Mouse (Mus musculus) E14TG2a.4 (cell line): ENCODE results near the gene Alkbh2.

ENCODE experiments used
- H3K27me3 ChIP-seq: 2 replicates; pipeline ENCODE4 v1.6.1; 2014; ENCODE audit warnings: low read length, control low read depth; ENCODE audit not compliant: insufficient read depth
- H3K36me3 ChIP-seq: 2 replicates; pipeline ENCODE4 v1.6.1; 2014; ENCODE audit warnings: low read length, control low read depth; ENCODE audit not compliant: insufficient read depth
- H3K4me1 ChIP-seq: replicated peaks from 2 replicates; pipeline ENCODE4 v1.6.1; 2014; ENCODE audit warnings: low read depth, low read length, control low read depth
- H3K4me3 ChIP-seq: replicated peaks from 2 replicates; pipeline ENCODE4 v1.5.1; 2014; ENCODE audit warnings: mild to moderate bottlenecking, low read length
- H3K9me3 ChIP-seq: 2 replicates; pipeline ENCODE4 v1.6.1; 2014; ENCODE audit warnings: low read length, control low read depth
- CTCF ChIP-seq: conservative IDR thresholded peaks from 2 replicates; pipeline ENCODE4 v1.5.1; 2014; ENCODE audit warnings: low read length
- NANOG ChIP-seq: IDR thresholded peaks from 2 replicates; pipeline ENCODE4 v1.6.1; 2014; ENCODE audit warnings: borderline replicate concordance, low read length, mixed read lengths
- POU5F1 ChIP-seq: IDR thresholded peaks from 2 replicates; pipeline ENCODE4 v1.6.1; 2014; ENCODE audit warnings: low read length, borderline replicate concordance

The Alkbh2 gene

DNA sequence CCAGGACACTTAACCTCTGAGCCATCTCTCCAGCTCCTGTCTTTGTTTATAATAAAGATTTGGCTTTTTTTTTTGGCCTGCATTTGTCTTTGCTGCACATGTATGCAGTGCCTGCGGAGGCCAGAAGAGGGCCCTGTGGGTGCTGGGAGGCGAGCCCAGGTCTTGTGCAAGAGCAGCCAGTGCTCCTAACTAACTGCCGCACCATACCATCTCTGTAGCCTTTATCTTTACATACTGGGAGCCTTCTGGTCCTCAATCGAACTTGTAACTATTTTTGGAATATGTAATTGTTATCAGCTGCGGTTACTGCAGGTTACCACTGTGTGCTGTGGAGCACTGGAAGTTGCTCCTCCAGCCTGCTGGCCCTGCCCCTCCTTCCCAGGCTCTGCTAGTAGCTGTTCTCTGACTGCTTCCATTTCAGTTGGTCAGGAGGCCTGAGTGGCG is 6.1 kb upstream of the Alkbh2 start:
- H3K9me3 ChIP-seq: no peaks in the 10 kb centered on the region
- peaks cover 71% of the 10 kb centered on the region for H3K36me3 ChIP-seq
- TF ChIP-seq POU5F1: no peak
- TF ChIP-seq CTCF: peak; percentile 60
- no peak for TF ChIP-seq NANOG
- H3K4me1 ChIP-seq: peaks cover 85% of the 10 kb centered on the region
- H3K27me3 ChIP-seq: no peaks in the 10 kb centered on the region
- H3K4me3 ChIP-seq: no peak overlapping the region

DNA sequence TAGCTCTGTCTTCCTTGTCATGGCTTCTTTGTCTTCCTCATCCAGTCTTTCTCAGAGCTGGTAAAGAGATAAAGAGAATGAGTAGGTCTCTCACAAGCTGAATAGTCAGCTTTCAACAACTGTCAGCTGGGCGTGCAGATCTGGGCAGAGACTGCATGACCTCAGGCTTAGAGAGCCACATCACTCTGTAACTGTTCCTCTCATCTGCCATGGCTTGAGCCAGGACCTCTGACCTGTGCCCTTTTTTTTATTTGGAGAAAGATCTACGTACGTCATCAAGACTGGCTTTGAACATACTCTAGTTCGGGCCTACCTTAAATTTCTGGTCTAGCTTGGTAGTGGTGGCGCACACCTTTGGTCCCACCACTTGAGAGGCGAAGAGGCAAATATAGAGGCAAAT is 4.8 kb upstream of the Alkbh2 start:
- no peak for TF ChIP-seq POU5F1
- no peak for TF ChIP-seq CTCF
- TF ChIP-seq NANOG: no peak
- H3K4me1 ChIP-seq: peaks cover 84% of the 10 kb centered on the region

DNA sequence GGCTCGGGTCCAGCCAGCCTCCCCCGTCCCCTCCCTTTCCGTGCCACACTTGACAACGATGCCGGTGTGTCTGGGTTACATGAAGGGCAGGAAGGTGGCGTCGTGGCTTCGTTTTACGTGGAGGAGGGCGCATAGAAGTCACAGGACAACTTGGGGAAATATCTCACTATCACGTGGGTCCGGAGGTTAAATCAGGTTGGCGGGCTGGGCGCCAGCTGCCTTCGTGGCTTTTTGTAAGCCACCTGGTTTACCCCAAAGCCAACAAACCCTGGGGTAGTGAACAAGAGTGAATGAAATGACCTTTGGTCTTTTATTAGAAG is 3.5 kb upstream of the Alkbh2 start:
- H3K4me3 ChIP-seq: peak overlapping the region; percentile 100
- H3K9me3 ChIP-seq: no peaks in the 10 kb centered on the region
- peaks cover 46% of the 10 kb centered on the region for H3K36me3 ChIP-seq
- no peak for TF ChIP-seq CTCF
- TF ChIP-seq POU5F1: no peak
- TF ChIP-seq NANOG: no peak
- peaks cover 78% of the 10 kb centered on the region for H3K4me1 ChIP-seq
- H3K27me3 ChIP-seq: no peaks in the 10 kb centered on the region

More for the DNA sequence above, 4.8 kb upstream of the Alkbh2 start:
- Histone ChIP-seq H3K27me3 (no peaks in the 10 kb centered on the region), H3K36me3 (peaks cover 59% of the 10 kb centered on the region), H3K9me3 (no peaks in the 10 kb centered on the region), H3K4me3 (peak overlapping the region; percentile 100; the same call in 1 of the 2 replicates)

DNA sequence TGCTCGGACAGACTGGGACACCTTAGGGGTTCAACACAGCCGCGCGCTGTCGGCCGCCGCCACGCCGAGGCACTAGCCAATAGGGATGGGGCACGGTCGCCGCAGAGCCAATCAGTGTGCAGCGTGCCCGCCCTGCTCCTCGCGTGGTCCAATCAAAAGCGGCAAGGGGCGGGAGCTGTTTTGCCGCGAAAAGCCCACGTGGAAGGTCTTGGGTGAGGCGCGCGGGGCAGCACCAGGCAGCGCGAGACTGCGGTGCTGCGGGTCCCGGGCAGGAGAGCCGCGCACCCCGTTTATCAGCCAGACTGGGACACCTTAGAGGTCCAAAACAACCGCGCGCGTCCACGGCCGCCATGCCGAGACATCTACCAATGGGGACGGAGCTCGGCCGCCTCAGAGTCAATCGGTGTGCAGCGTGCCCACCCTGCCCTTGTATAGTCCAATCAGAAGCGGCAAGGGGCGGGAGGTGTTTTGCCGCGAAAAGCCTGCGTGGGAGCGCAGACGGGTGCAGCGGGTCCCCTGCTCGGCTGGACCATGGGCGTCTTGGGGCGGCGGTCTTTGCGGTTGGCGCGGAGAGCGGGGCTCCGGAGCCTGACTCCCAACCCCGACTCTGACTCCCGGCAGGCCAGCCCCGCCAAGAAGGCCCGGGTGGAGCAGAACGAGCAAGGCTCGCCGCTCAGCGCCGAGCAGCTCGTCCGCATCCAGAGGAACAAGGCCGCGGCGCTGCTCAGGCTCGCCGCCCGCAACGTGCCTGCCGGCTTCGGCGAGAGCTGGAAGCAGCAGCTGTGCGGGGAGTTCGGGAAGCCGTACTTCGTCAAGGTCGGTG is 2.9 kb upstream of the Alkbh2 start:
- peak overlapping the region; percentile 100 for H3K4me3 ChIP-seq
- TF ChIP-seq CTCF (no peak), NANOG (no peak), POU5F1 (no peak)
- peaks cover 78% of the 10 kb centered on the region for H3K4me1 ChIP-seq
- no peaks in the 10 kb centered on the region for H3K9me3 ChIP-seq
- no peaks in the 10 kb centered on the region for H3K27me3 ChIP-seq
- H3K36me3 ChIP-seq: peaks cover 45% of the 10 kb centered on the region

DNA sequence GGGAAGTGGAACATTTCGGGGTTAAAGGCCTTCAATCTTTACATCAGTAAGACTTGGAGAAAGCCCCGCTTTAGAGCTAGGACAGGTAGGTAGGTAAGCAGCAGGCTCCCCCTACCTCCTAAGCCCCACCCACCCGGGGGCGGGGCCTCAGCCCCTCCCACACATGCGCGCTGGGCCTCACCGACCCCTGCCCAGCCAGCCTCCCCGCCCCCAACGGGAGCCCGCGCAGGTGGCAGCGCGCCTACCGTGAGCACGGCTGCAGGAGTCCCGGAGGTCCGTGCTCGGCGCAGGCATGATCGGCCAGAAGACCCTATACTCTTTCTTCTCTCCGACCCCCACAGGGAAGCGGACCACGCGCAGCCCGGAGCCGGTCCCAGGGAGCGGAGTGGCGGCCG is 2.2 kb upstream of the Alkbh2 start, which contains the start of gene Ung:
Gene Ung, plus strand, starts transcription at position 176 of the 395 bp plus-strand sequence.
- no peak for TF ChIP-seq NANOG
- no peak for TF ChIP-seq POU5F1
- no peak for TF ChIP-seq CTCF
- Histone ChIP-seq H3K4me1 (peaks cover 78% of the 10 kb centered on the region), H3K9me3 (no peaks in the 10 kb centered on the region), H3K4me3 (peak within 1 kb of the TSS; percentile 100), H3K27me3 (no peaks in the 10 kb centered on the region), H3K36me3 (peaks cover 45% of the 10 kb centered on the region)

DNA sequence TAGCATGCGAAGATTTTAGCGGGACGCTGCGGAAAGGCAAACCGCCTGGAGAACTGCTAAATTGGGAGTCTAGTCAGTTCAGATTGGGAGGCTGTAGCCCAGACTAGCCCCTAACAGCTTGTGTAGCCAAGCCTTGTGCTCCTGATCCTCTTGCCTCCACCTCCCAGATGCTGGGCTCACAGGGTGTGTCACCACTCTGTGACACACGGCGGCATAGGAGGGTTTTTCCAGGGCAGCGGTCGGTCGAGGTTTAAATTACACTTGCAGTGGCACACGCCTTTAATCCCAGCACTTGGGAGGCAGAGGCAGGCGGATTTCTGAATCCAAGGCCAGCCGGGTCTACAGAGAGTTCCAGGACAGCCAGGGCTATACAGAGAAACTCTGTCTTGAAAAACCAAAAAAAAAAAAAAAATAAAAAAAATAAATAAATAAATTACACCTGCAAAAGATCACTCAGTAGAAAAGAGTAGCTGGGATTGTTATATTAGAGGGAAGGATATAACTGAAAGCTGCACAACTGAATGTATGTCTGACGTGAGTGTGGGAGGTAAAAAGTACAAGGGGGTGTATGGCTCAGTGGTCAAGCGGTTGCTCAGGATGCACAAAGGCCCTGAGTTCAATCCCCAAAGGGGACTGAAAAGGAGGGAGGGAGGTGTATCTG is 1.7 kb upstream of the Alkbh2 start:
- TF ChIP-seq CTCF: no peak
- no peak for TF ChIP-seq NANOG
- no peak for TF ChIP-seq POU5F1
- Histone ChIP-seq H3K27me3 (no peaks in the 10 kb centered on the region), H3K4me1 (peaks cover 78% of the 10 kb centered on the region), H3K36me3 (peaks cover 45% of the 10 kb centered on the region), H3K9me3 (no peaks in the 10 kb centered on the region), H3K4me3 (peak overlapping the region; percentile 100)

DNA sequence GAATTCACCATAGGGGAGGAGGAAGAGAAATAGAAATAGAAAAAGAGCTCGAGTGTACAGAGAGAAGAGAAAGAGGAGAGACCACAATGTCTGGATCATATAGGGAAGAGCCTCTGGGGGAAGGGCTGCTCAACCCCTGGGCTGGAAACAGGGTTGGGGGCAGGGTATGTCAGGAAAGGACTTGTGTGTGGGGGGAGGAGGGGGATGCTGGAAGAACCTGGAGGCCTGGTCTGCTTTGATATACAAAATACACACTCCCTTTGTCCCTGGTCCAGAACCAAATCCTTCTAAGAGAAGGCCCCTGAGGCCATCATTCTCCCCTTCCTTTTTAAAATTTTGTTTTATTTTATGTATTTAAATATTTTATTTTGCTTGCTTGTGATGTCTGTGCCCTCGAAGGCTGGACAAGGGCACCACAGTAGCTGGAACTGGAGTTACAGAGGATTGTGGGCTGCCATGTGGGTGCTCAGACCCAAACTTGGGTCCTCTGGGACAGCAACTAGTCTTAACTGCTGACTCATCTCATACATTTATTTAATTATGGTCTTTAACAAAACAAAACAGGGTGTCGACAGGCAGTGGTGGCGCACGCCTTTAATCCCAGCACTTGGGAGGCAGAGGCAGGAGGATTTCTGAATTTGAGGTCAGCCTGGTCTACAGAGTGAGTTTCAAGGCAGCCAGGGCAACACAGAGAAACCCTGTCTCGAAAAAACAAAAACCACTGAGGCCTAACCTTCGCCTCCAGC is 1.3 kb downstream of the Alkbh2 start:
- H3K4me3 ChIP-seq: peak overlapping the region; percentile 94
- peaks cover 47% of the 10 kb centered on the region for H3K36me3 ChIP-seq
- TF ChIP-seq CTCF (no peak), POU5F1 (no peak), NANOG (no peak)
- no peaks in the 10 kb centered on the region for H3K9me3 ChIP-seq
- H3K4me1 ChIP-seq: peaks cover 77% of the 10 kb centered on the region
- H3K27me3 ChIP-seq: no peaks in the 10 kb centered on the region

DNA sequence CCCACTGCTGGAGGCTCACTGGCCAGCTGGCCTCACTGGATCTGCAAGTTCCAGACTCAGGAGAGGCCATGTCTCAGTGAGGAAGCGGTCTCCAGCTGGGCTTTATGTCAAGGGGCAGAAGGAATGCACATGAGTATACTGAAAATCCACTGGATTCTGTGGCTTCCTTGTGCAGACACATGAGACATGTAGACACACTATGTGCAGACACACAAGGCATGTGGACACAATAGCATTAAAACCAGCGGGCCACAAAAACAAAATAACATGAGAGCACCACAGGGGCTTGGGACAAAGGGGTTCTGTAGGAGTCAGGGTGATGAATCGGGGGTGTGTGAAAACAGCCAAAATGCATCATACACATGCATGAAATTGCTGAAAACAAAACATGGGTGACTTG is 2.0 kb downstream of the Alkbh2 start:
- H3K27me3 ChIP-seq: no peaks in the 10 kb centered on the region
- TF ChIP-seq CTCF (no peak), NANOG (no peak), POU5F1 (no peak)
- H3K4me1 ChIP-seq: peaks cover 80% of the 10 kb centered on the region
- H3K9me3 ChIP-seq: no peaks in the 10 kb centered on the region
- H3K36me3 ChIP-seq: peaks cover 53% of the 10 kb centered on the region
- peak overlapping the region; percentile 94 for H3K4me3 ChIP-seq

DNA sequence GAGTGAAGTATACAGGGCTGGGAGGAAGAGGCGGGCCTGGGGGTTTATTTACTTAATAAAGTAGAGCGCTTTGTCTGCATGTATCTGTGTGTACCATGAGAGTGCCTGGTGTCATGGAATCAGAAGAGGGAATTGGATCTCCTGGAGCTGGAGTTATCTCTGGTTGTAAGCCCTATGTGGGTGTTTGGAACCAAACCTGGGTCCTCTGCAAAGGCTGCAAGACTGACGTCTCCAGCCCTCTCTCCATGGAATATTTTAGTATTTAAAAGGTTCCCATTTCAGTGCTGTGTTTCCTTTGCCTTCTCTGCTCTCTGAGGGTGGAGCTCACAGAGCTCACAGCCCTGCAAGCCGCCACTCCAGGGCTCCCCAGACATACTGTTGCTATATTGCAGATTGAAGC is 8.2 kb downstream of the Alkbh2 start:
- TF ChIP-seq NANOG (no peak), POU5F1 (no peak), CTCF (no peak)
- Histone ChIP-seq H3K36me3 (peaks cover 91% of the 10 kb centered on the region), H3K27me3 (no peaks in the 10 kb centered on the region), H3K4me3 (peak overlapping the region; percentile 41), H3K9me3 (no peaks in the 10 kb centered on the region), H3K4me1 (peaks cover 78% of the 10 kb centered on the region)
